Mouse (Mus musculus): ENCODE results near the gene Zfp872. TPM values are rescaled to one million over a fixed set of nuclear protein-coding genes. Genes with fewer than 3 reads are reported as not detected.

Gene Zfp872
- polyA plus RNA-seq (2015; fragmentation: Illumina TruSeq; extraction: RNeasy Lipid Tissue Mini Kit (QIAGEN cat#74804); ENCODE audit: insufficient read depth, low read depth, low replicate concordance): 0.63 TPM

GRCm38 (mm10) chr9:22188025-22188611, at the start of gene Zfp872:
Gene Zfp872, plus strand, starts transcription at chr9:22188090.

DNA sequence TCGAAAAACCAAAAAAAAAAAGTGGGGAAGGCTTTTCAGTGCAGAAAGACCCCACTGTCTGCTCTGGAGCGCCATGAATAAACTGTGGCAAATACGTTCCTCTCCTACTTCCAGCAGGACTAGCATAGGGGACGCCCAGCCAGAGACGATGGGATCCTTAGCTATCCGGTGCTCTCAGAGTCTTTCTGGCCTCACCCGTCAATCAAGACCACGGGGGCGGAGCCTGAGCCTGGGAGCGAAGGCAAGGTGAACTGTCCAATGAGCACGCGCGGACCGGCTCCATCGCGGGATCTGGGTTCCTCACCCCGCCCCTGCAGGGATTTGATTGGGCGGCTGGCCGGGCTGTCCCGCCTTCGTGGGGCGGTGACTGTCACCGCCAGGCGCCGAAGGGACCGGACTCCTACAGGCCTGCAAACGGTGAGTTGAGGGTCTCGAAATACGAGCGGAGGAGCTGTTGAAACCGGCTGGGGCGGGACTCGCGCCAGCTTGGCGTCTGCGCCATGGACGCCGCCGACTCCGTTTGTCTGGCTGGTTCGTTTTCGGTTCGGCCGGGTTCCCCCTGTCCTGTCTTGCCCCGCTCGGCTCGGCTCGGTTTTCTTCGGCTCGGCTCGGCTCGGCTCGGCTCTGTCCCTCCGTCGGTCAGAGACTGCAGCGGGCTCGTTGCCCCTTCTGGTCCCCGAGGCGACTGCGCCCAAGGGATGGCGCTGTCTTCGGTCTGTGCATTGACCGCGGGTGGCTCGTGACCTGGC, 31.2 kb upstream of the Zfp872 start, which contains the start of gene Pigyl:
TSS of gene Pigyl (plus strand) at position 350 of the 749 bp plus-strand sequence.

DNA sequence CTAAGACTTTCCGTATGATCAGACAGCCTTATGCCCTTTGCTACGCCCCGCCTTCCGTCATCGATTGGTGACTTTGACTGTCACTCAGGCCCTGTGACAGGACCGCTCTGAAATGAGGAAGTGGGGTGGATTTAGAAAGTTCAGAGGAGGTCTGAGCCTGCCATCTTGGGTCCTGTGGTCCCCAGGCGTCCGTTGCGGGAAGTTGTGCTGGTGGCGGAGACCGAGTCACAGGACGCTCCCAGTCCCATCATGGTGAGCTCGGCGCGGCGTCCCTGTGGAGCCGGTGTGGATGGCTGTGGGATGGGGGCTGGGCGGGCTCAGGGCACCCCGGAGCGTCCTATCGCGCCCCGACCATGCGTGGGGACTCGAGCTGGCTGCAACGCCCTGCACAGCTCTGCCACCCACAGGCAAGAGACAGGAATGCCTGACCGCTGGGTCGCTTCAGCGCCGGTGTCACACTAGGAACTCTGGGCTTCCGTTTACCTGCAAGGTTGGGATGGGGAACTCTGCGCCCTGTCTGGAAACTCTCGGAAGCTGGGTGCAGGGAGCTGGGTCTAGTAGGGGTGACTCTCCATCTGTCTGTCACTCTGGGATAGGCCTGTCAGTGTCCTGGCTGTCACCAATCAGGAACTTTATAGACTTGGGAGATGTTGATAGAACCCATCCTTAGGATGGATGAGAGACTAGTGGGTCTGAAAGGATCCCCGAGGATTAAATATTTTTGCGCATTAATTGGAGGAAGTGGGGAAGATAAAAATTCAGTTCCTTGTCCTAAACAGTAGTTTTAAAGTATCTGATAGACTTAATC, 37.9 kb downstream of the Zfp872 start, which contains the start of gene Zfp809:
TSS of gene Zfp809 (plus strand) at position 134 of the 808 bp plus-strand sequence.

Other genes with a start within 250 kb of the Zfp872 start
- 3.1 TPM for gene Swsap1, start 232.3 kb upstream of the Zfp872 start, polyA plus RNA-seq (2015; fragmentation: Illumina TruSeq; extraction: RNeasy Lipid Tissue Mini Kit (QIAGEN cat#74804); ENCODE audit: insufficient read depth, low read depth, low replicate concordance)
- not detected for gene Epor, start 224.6 kb upstream of the Zfp872 start, polyA plus RNA-seq (2015; fragmentation: Illumina TruSeq; extraction: RNeasy Lipid Tissue Mini Kit (QIAGEN cat#74804); ENCODE audit: insufficient read depth, low read depth, low replicate concordance)
- 8.2 TPM for gene Rgl3, start 198.6 kb upstream of the Zfp872 start, polyA plus RNA-seq (2015; fragmentation: Illumina TruSeq; extraction: RNeasy Lipid Tissue Mini Kit (QIAGEN cat#74804); ENCODE audit: insufficient read depth, low read depth, low replicate concordance)
- gene Ccdc151, start 185.5 kb upstream of the Zfp872 start, polyA plus RNA-seq (2015; fragmentation: Illumina TruSeq; extraction: RNeasy Lipid Tissue Mini Kit (QIAGEN cat#74804); ENCODE audit: insufficient read depth, low read depth, low replicate concordance): not detected
- 16.0 TPM for gene Prkcsh, start 185.3 kb upstream of the Zfp872 start, polyA plus RNA-seq (2015; fragmentation: Illumina TruSeq; extraction: RNeasy Lipid Tissue Mini Kit (QIAGEN cat#74804); ENCODE audit: insufficient read depth, low read depth, low replicate concordance)
- gene Elavl3, start 136.1 kb upstream of the Zfp872 start, polyA plus RNA-seq (2015; fragmentation: Illumina TruSeq; extraction: RNeasy Lipid Tissue Mini Kit (QIAGEN cat#74804); ENCODE audit: insufficient read depth, low read depth, low replicate concordance): 0.20 TPM
- gene Gm49318, start 116.8 kb upstream of the Zfp872 start, polyA plus RNA-seq (2015; fragmentation: Illumina TruSeq; extraction: RNeasy Lipid Tissue Mini Kit (QIAGEN cat#74804); ENCODE audit: insufficient read depth, low read depth, low replicate concordance): 1.6 TPM
- 3.8 TPM for gene Zfp653, start 116.7 kb upstream of the Zfp872 start, polyA plus RNA-seq (2015; fragmentation: Illumina TruSeq; extraction: RNeasy Lipid Tissue Mini Kit (QIAGEN cat#74804); ENCODE audit: insufficient read depth, low read depth, low replicate concordance)
- 7.1 TPM for gene Ecsit, start 102.7 kb upstream of the Zfp872 start, polyA plus RNA-seq (2015; fragmentation: Illumina TruSeq; extraction: RNeasy Lipid Tissue Mini Kit (QIAGEN cat#74804); ENCODE audit: insufficient read depth, low read depth, low replicate concordance)
- 3.7 TPM for gene Cnn1, start 88.9 kb upstream of the Zfp872 start, polyA plus RNA-seq (2015; fragmentation: Illumina TruSeq; extraction: RNeasy Lipid Tissue Mini Kit (QIAGEN cat#74804); ENCODE audit: insufficient read depth, low read depth, low replicate concordance)
- gene Elof1, start 70.9 kb upstream of the Zfp872 start, polyA plus RNA-seq (2015; fragmentation: Illumina TruSeq; extraction: RNeasy Lipid Tissue Mini Kit (QIAGEN cat#74804); ENCODE audit: insufficient read depth, low read depth, low replicate concordance): 31.4 TPM
- gene Acp5, start 52.4 kb upstream of the Zfp872 start, polyA plus RNA-seq (2015; fragmentation: Illumina TruSeq; extraction: RNeasy Lipid Tissue Mini Kit (QIAGEN cat#74804); ENCODE audit: insufficient read depth, low read depth, low replicate concordance): 7.5 TPM
- 9.3 TPM for gene Pigyl, start 31.2 kb upstream of the Zfp872 start, polyA plus RNA-seq (2015; fragmentation: Illumina TruSeq; extraction: RNeasy Lipid Tissue Mini Kit (QIAGEN cat#74804); ENCODE audit: insufficient read depth, low read depth, low replicate concordance)
- gene Zfp809, start 37.6 kb downstream of the Zfp872 start, polyA plus RNA-seq (2015; fragmentation: Illumina TruSeq; extraction: RNeasy Lipid Tissue Mini Kit (QIAGEN cat#74804); ENCODE audit: insufficient read depth, low read depth, low replicate concordance): 11.5 TPM
- gene Zfp599, start 71.8 kb downstream of the Zfp872 start, polyA plus RNA-seq (2015; fragmentation: Illumina TruSeq; extraction: RNeasy Lipid Tissue Mini Kit (QIAGEN cat#74804); ENCODE audit: insufficient read depth, low read depth, low replicate concordance): not detected
- 8.2 TPM for gene Zfp810, start 119.6 kb downstream of the Zfp872 start, polyA plus RNA-seq (2015; fragmentation: Illumina TruSeq; extraction: RNeasy Lipid Tissue Mini Kit (QIAGEN cat#74804); ENCODE audit: insufficient read depth, low read depth, low replicate concordance)
- gene Anln, start 201.1 kb downstream of the Zfp872 start, polyA plus RNA-seq (2015; fragmentation: Illumina TruSeq; extraction: RNeasy Lipid Tissue Mini Kit (QIAGEN cat#74804); ENCODE audit: insufficient read depth, low read depth, low replicate concordance): 1.0 TPM
- gene 9530077C05Rik, start 223.4 kb downstream of the Zfp872 start, polyA plus RNA-seq (2015; fragmentation: Illumina TruSeq; extraction: RNeasy Lipid Tissue Mini Kit (QIAGEN cat#74804); ENCODE audit: insufficient read depth, low read depth, low replicate concordance): 1.00 TPM